Mouse (Mus musculus) brain, embryonic 14.5 days (tissue): ENCODE measurements at regions not wholly inside any gene's neighbourhood (a gene's known extent, or its start where the extent isn't known, plus 50 kb on each side); places are given as distances from the start of the nearest gene placed in this dataset.

Experiments used
- CTCF ChIP-seq: fragments of 200-500 bp; IDR thresholded peaks from 2 replicates; pipeline ENCODE4 v1.5.1; 2012; ENCODE audit warnings: inconsistent platforms, mild to moderate bottlenecking, moderate library complexity, borderline replicate concordance; ENCODE audit not compliant: insufficient read depth, insufficient read length; ENCODE audit errors: extremely low read depth
- POLR2A ChIP-seq: fragments of 200-500 bp; IDR thresholded peaks from 2 replicates; pipeline ENCODE4 v1.6.1; 2012; ENCODE audit warnings: mild to moderate bottlenecking, inconsistent platforms, borderline replicate concordance; ENCODE audit not compliant: poor library complexity, insufficient read depth, insufficient read length, severe bottlenecking; ENCODE audit errors: extremely low read depth

DNA sequence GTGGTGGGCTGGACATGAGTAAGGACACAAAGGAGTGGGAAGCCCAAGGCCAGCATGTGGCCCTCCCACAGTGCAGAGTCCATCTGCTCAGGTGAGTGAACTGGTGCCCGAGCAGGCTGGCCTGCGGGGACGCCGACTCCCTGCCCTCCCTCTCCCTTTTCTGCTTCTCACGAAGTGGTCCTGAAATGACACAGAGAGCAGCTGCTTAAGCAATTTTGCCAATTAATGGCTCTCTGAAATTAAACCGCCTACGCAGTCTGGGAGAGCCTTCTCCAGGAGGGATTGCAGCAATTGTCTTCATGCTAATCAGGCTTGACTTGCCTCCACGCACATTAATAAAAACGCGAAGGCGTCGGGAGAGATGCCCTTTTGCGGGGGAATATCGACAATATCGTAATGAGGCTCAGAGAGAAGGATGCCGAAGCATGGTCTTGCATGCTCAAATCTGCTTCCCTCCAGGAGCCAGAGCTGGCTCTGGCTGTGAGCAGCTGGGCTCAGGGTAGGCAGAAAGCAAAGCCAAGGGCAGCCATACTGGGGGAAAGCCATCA is 287.2 kb downstream of the Uaca start:
- no peak for TF ChIP-seq CTCF
- TF ChIP-seq POLR2A: no peak
